Mouse (Mus musculus): ENCODE data around the gene Procr. TPM values are rescaled to one million over a fixed set of nuclear protein-coding genes. Genes with fewer than 3 reads are reported as not detected.

The Procr gene
- total RNA-seq, 2 experiments from 2014 or later: 14.2 to 14.9 TPM

DNA sequence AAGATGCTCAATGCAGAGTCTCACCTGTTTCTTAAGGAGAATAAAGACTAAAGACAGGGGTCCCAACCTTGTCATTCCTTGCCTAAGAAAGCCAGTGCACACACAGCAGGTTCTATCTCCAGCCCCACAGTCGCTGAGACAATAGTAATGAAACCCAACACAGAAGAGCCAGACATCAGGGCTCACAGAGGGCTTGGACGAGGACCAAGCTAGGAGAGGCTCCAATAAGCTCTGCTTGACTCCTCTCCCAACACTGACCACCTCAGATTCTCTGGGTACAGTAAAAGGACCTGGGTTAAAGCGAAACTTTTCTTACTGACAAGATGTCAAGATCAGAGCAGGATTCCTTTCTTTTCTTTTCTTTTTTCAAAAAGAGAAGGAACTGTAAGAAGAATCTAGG lies 47.7 kb downstream of the Procr start:
- no peak for DNase-seq (ENCODE audit: low spot score in 2 of 2)

DNA sequence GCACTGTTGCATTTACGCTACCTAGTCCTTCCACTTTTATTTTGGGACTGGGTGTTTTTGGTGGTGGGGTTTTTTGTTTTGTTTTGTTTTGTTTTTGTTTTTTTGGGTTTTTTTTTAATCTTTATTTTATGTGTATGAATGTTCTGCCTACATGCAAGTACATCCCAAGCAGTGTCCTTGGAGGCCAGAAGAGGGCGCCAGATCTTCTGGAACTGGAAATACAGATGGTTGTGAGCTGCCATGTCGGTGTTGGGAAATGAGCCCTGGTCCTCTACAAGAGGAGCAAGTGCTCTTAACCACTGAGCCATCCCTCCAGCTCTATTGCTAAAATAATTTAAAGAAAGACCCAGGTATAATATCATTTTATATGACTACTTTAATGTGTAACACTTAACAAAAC lies 51.8 kb downstream of the Procr start:
- DNase-seq (ENCODE audit: low spot score in 2 of 2): no peak

DNA sequence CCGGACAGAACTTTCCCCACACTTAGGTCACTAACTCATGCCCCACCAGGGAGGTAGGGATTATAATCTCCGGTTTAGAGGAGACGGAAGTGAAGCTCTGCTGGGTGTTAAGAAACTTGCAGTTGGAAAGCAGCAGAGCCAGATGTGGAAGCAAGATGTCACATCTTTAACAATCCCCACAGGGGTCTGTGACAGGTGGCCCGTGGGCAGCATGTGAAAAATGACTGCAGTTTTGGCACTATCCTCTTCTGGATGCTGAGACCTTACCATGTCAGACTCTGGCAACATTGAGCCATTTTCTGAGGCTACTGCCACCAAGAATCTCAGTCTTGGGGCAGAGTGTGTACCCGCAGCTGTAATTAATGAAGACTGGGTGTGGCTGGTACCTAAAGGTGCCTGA lies 53.1 kb downstream of the Procr start:
- no peak for DNase-seq (ENCODE audit: low spot score in 2 of 2)

Other genes with a start within 250 kb of the Procr start
- gene Acss2, start 233.2 kb upstream of the Procr start, total RNA-seq (2021): 10 to 100 TPM; 30.8 to 32.1 TPM
- gene Ggt7, start 232.9 kb upstream of the Procr start, total RNA-seq (2021): 1 to 10 TPM; 1.8 to 2.6 TPM
- gene Gss, start 158.3 kb upstream of the Procr start, total RNA-seq (2021): 10 to 100 TPM; 12.4 to 14.2 TPM
- gene Myh7b, start 139.9 kb upstream of the Procr start, total RNA-seq (2021): 10 to 100 TPM in 1 of 2 experiments, 1 to 10 TPM in 1; 8.8 to 11.1 TPM
- 100 to 1,000 TPM; 104 to 109 TPM for gene Trpc4ap, start 58.7 kb upstream of the Procr start, total RNA-seq (2021)
- 10 to 100 TPM; 12.4 to 13.3 TPM for gene Edem2, start 21.6 kb upstream of the Procr start, total RNA-seq (2021)
- gene Gm17581, start 15.3 kb upstream of the Procr start, total RNA-seq (2021): not detected
- under 1 TPM; 0.05 TPM for gene Mmp24, start 24.2 kb downstream of the Procr start, total RNA-seq (2021)
- 10 to 100 TPM; 11.4 to 13.5 TPM for gene BC029722, start 68.3 kb downstream of the Procr start, total RNA-seq (2021)
- 10 to 100 TPM; 74.9 to 79.4 TPM for gene Eif6, start 75.8 kb downstream of the Procr start, total RNA-seq (2021)
- gene Fam83c, start 83.7 kb downstream of the Procr start, total RNA-seq (2021): not detected
- gene Uqcc1, start 179.2 kb downstream of the Procr start, total RNA-seq (2021): 10 to 100 TPM; 75.1 to 80.2 TPM
- not detected for gene Gm15557, start 189.6 kb downstream of the Procr start, total RNA-seq (2021)
- under 1 TPM; 0.10 to 0.15 TPM for gene Gdf5, start 194.2 kb downstream of the Procr start, total RNA-seq (2021)
- 10 to 100 TPM; 19.0 to 22.7 TPM for gene Cep250, start 205.3 kb downstream of the Procr start, total RNA-seq (2021)